Mouse (Mus musculus) lung, postnatal 36 days (tissue): ENCODE measurements around the gene Polr3gl.

Source experiments
- DNase-seq: peaks from one replicate; pipeline ENCODE4 v3.0.0; 2022; ENCODE audit warnings: mixed read lengths

The Polr3gl gene

GRCm38 (mm10) chr3:96555041-96555596 lies 38.9 kb downstream of the Polr3gl start:
- peak; percentile 95 for DNase-seq

DNA sequence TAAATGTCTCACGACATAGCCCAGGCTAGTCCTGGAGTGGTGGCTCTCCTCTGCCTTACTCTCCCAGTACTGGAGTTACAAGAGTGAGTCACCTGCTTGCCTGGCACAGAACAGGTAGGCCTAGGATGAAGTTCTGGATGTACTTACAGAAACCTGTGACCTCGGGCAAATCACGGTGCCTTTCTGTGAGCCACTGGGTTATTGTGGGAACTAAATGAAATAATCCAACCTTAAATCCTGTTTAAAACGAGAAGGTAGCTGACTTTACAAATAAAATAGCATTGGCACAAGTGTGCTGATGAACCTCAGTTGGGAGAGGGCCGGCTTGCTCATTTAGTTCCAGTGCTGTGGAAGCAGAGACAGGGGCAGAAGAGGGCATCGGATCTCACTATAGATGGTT lies 39.7 kb downstream of the Polr3gl start:
- no peak for DNase-seq

- DNase-seq, result no peak
Observed at GRCm38 (mm10) chr3:96553601-96554000, 40.4 kb downstream of the Polr3gl start.

DNA sequence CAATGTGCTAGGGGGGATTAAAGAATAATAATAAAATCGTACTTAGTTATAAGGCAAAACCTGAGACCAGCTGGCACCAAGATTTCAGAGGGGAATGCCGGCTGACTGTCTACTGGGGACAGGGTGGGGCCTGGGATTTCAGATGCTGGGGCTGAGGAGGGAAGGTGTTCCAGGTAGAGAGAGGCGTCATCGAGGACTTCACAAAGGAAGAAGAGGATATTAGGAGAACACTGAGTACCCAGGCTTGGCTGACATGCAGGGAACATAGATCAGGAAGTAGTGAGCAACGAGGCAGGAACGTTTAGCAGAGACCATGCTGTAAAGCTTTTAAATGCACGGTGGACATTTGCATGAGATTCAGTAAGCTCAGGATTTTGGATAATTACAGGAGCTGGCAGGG lies 42.1 kb downstream of the Polr3gl start:
- peak; percentile 59 for DNase-seq

- DNase-seq, result peak; percentile 92
Observed at GRCm38 (mm10) chr3:96551203-96551602, 42.8 kb downstream of the Polr3gl start.

- DNase-seq, result no peak
Observed at GRCm38 (mm10) chr3:96549346-96549745, 44.6 kb downstream of the Polr3gl start.

DNA sequence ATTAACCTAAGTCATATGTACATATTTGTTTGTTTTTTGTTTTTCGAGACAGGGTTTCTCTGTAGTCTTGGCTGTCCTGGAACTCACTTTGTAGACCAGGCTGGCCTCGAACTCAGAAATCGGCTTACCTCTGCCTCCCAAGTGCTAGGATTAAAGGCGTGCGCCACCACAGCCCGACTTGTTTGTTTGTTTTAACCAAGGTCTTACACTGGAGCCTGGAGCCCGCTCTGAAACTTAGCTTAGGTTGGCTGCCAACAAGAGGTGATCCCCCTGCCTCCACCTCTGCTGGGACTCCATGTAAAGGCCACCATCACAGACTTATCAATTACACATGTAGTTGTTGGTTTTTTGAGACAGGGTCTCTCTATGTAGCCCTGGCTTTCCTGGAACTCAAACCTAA lies 45.2 kb downstream of the Polr3gl start:
- DNase-seq, result no peak

- peak; percentile 89 for DNase-seq
Observed at GRCm38 (mm10) chr3:96547389-96547960, 46.5 kb downstream of the Polr3gl start.

- no peak for DNase-seq
Observed at GRCm38 (mm10) chr3:96546880-96547279, 47.1 kb downstream of the Polr3gl start.

DNA sequence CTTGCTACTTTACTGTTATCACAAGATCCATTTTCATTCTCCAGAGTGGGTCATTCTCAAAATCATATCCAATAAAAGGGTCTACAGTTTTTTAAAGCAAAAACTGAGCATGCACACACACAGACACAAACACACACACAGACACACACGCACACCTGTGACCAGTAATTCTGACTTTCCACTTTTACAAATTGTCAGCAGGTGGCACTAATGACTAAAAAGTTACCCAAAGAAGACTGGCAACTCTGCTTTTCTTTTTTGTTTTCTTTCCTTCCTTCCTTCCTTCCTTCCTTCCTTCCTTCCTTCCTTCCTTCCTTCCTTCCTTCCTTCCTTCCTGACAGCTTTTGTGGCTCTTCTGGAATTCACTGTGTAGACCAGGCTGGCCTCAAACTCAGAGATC lies 48.4 kb downstream of the Polr3gl start:
- peak; percentile 47 for DNase-seq

- no peak for DNase-seq
Observed at GRCm38 (mm10) chr3:96543345-96543744, 50.6 kb downstream of the Polr3gl start.

GRCm38 (mm10) chr3:96542554-96542953 lies 51.4 kb downstream of the Polr3gl start:
- DNase-seq, result no peak

DNA sequence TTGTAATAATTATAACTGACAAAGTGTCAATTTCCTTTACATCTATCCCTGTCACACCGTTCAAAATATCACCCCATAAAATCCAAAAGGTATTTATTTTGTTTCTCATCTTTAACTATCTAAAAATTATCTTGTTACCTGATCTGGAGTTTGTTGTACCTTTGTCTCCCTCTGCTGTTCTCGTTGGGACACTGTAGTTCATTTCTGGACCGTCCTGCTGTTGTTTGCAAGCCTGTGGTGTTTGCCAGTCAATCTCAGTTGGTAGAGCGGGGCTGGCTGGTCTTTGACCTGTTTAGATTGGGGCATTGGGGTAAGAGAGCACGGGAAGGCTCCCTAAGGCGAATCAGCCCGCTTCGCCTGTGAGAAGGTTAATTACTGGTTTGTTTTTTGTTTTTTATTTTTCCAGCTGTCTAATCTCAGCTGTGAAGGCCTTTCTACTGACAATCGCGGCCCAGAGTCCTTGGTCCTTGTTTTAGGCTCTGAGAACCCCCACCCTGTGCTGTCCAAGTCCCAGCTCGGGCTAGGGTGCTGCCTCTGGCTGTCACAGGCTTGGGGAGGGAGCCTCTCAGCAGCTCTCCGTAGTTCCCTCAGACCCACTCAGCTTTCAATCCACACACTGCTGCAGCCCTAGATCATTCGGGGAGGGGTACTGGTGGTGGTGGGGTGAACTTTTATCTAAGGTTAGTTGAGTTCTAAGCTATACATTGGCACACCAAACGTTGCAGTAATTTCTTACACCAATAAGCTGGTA lies 52.5 kb downstream of the Polr3gl start:
- no peak for DNase-seq

DNA sequence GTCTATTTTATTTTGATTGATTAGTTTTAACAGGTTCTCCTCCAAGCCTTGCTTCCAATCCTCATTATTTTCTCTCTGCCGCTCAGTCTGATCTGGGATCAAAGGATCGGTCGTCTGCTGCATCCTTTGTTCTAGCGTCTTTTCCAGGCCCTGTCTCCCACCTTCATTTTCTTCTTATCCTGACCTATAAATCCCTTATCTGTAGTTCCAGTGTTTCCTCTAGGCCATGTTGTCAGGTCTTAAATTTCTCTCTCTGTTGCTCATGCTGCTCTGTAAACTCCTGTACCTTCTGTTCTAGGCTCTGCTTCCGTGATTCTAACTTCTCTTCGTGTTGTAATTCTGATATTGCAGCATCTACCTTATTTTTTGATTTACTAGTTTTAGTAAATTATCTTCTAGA lies 53.2 kb downstream of the Polr3gl start:
- DNase-seq, result no peak

DNA sequence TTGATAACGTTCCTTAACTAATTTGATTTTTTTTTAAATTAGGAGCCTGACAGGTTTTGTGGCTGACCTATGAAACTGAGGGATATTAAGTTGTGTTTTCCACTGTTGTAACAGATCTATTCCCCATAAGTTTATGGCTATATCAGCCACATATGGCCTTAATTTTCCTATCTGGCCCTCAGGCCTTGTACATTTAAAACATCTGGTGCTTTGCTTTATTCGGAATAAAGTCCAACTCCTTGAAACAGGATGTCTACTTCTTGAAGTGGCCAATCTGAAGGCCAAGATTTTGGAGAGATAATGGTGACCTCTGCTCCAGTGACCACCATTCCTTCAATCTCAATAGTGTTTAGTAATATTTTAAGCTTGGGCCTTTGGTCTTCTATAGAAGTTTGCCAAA lies 54.7 kb downstream of the Polr3gl start:
- no peak for DNase-seq

DNA sequence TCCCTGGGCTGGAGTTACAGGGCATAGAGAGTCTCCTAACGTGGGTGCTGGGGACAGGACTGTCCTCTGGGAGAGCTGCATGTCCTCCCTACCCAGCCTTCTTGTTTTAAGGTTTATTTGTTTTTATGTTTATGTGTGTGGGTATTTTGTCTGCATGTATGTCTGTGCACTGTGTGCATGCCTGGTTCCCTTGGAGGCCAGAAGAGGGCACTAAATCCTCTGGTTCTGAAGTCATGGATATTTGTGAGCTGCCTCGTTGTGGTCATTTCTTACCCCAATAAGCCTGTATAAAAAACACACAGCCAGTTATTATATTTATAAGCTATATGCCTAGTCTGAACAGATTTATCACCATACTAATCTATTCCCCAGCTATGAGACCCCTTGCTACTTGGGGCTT lies 59.7 kb downstream of the Polr3gl start:
- DNase-seq, result no peak

- no peak for DNase-seq
Observed at GRCm38 (mm10) chr3:96532050-96532449, 61.9 kb downstream of the Polr3gl start.

DNA sequence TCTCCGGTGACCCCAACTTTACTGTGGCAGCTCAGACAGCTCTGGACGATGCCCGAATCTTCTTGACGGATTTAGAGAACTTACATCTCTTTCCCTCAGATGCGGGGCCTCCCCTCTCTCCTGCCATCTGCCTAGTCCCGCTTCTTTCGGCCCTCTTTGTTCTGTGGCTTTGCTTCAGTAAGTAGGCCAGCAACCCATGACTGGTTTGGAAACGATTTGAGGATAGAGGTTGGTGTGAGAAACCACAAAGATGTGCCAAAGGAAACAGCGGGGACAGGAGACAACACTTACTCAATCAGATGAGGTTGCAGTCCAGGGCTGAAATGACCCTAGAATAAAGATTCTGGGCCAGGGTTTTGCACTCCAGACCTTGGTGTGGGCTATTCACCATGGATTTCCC lies 65.5 kb downstream of the Polr3gl start:
- no peak for DNase-seq
